Mouse (Mus musculus) kidney, adult 10 weeks (tissue): ENCODE data around the gene Wdr5b. TPM values are rescaled to one million over a fixed set of nuclear protein-coding genes. Genes with fewer than 3 reads are reported as not detected.

Experiments
- polyA plus RNA-seq: library from polyadenylated mRNA; stranded (reverse); fragments of 350-450 nt; fragmentation: Illumina TruSeq; extraction: RNeasy Lipid Tissue Mini Kit (QIAGEN cat#74804); gene quantifications from one replicate; pipeline ENCODE4 v1.2.3, GENCODE M21; 2014; ENCODE audit warnings: low read depth, low replicate concordance

Wdr5b gene
- 8.0 TPM for polyA plus RNA-seq

GRCm38 (mm10) chr16:36040640-36041624 is at the start of gene Wdr5b:
Gene Wdr5b (plus strand): TSS chr16:36041190.

GRCm38 (mm10) chr16:36071450-36072379 is 30.7 kb downstream of the Wdr5b start, which contains the start of the genes Fam162a and Ccdc58:
Gene Fam162a (minus strand): TSS chr16:36071594.
Gene Ccdc58 (plus strand): TSS chr16:36071685.

Other genes with a start within 250 kb of the Wdr5b start
- gene Parp14, start 169.6 kb upstream of the Wdr5b start, polyA plus RNA-seq: 11.1 TPM
- gene Parp9, start 102.7 kb upstream of the Wdr5b start, polyA plus RNA-seq: 22.2 TPM
- 10.8 TPM for gene Dtx3l, start 102.0 kb upstream of the Wdr5b start, polyA plus RNA-seq
- 72.4 TPM for gene Kpna1, start 62.4 kb upstream of the Wdr5b start, polyA plus RNA-seq
- 120 TPM for gene Fam162a, start 30.4 kb downstream of the Wdr5b start, polyA plus RNA-seq
- 186 TPM for gene Ccdc58, start 30.5 kb downstream of the Wdr5b start, polyA plus RNA-seq
- gene Csta1, start 90.1 kb downstream of the Wdr5b start, polyA plus RNA-seq: not detected
- gene Stfa2l1, start 115.6 kb downstream of the Wdr5b start, polyA plus RNA-seq: not detected
- not detected for gene Gm5483, start 143.0 kb downstream of the Wdr5b start, polyA plus RNA-seq
- gene Gm5416, start 169.2 kb downstream of the Wdr5b start, polyA plus RNA-seq: not detected
- not detected for gene 2010005H15Rik, start 180.3 kb downstream of the Wdr5b start, polyA plus RNA-seq
- not detected for gene Stfa1, start 235.8 kb downstream of the Wdr5b start, polyA plus RNA-seq